Mouse (Mus musculus) left cerebral cortex, postnatal 4 days (tissue): ENCODE measurements at regions not wholly inside any gene's neighbourhood (a gene's known extent, or its start where the extent isn't known, plus 50 kb on each side); places are given as distances from the start of the nearest gene placed in this dataset.

Source experiments
- DNase-seq: peaks from one replicate; pipeline ENCODE4 v3.0.0-alpha.2; 2022
- intact Hi-C: fragments of 180-260 bp; cut with DNase I; formaldehyde crosslinking; loops from one replicate; pipeline ENCODE4 v1.15.1; 2025

DNA sequence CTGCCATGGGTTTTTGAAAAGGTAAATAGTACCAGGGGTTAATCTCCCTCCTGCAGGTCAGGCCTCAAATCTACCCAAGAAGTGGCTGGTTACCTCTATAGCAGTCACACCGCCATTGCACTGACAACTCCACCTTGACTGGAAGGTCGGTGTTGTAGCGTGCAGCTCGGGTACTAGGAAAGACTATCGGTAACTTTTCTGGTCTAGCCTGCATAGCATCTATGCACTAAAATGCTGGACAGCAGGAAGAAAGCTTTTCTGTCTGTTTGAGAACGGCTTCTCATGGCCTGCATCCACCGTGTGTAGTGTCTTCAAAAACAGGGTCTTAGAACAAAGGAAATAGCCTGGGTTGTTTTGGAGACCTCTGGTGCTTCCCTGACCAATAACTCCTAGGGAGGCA is 88.8 kb downstream of the Bms1 start:
- intact Hi-C loops, result no loop called here
- DNase-seq, result no peak

DNA sequence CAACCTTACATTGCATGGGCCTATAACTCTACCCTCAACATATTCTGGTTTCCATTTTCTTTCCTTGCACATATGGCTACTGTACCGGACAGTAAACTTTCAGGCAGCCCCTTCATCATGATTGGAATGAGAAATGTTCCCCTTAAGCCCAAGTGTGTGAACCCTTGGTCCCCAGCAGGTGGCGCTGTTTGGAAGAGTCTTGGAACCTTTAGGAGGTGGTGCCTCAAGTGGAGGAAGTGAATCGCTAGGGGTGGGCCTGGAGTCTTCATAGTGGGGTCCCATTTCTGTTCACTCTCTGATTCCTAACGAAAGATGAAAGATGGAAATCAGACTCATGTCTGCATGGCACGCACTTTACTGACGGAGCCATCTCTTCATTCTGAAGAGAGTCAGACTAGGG is 91.8 kb downstream of the Bms1 start:
- intact Hi-C loops, result no loop called here

DNA sequence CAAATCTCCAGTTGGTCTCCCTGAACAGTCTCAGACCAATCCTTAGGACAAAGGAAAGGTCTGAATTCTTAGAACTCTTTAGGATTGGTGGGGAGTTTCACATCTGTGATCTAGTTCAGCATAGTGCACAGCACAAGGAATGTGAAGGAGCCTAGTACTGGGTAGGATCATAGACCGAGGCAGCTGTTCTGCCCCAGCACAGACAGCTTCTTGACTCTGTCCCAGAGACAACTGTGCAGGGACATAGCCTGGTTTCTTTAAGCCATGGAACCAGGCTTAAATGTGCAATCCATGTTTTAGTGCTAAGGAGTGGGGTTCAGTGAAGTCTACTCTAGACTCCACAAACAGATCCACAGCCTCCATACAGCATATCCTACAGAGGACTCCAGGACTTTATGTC is 93.6 kb downstream of the Bms1 start:
- intact Hi-C loops, result no loop called here
- no peak for DNase-seq

More for the DNA sequence above, 91.8 kb downstream of the Bms1 start:
- DNase-seq, result no peak

DNA sequence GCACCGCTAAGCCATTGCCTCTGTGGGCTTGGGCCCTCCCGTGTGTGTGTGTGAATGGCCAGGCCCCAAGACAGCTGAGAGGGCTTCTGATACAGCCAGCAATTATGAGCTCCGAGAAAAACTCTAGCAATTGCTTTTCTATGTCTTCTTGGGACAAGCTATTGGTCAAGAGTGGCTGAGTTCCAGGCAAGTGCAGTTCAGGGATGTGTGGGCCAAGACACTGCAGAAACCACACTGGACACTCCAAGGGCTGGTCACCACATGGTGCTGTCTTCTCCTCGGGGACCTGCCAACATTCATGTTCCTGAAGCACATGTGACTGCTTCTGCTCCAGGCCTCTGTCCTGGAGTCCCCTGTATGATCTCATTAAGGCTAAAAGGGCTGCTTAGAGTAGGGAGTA is 94.7 kb downstream of the Bms1 start:
- intact Hi-C loops, result no loop called here

DNA sequence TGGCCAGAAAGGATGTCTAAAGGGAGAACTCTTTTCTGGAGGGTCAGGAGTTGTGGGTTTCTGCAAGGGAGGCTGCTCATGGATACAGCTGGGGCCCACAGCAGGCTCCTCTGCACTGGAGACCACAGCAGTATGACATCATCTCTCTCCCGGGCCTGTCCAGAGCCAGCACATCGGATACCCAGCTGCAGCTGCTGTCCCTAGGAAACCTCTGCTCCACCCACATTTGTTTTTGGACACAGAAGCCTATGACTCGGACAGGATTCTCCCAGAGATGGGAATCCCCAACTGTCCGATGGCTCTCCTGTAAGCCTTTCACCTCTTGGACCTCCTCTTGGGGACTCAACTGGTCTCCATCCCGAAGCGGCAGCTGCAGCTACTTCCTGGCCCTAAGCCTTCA is 96.2 kb downstream of the Bms1 start:
- intact Hi-C loops, result no loop called here
- no peak for DNase-seq

More for the DNA sequence above, 94.7 kb downstream of the Bms1 start:
- no peak for DNase-seq

DNA sequence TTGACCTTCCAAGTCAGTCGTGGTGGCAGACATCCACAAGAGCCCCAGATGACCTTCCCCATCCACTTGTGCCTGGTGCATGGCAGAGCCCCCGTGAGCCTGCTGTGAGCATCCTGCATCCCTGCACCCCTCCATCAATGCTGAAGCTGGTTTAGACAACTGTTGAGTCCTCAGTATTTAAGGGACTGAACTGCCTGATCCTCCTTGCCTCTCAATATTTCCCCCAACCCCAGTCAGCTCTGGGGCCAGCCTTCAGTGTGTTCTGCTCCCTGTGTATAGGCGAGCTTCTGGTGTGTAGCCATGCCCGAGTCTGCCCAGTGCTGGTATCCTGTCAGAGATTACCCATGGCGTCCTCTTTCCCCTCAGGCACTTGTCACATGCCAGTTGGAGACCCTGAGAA is 96.6 kb downstream of the Bms1 start:
- DNase-seq, result no peak
- intact Hi-C loops, result no loop called here

DNA sequence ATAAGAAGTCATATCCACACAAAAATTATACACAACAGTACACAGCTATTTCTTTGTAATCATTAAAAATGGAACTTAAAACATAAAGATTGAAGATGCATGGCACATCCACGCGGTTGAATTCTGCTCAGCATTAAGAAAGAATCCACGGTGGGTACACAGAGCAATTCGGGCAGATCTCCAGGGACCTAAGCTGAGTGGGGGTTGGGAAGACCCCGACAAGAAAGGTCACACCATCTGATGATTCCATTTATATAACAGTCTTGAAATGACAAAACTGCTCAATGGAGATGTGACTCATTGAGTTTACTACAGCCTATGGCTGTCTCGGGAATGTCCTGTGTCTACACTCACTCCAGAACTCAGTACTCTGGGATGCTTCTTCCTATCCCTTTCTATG is 97.2 kb downstream of the Bms1 start:
- DNase-seq, result no peak
- intact Hi-C loops, result no loop called here

DNA sequence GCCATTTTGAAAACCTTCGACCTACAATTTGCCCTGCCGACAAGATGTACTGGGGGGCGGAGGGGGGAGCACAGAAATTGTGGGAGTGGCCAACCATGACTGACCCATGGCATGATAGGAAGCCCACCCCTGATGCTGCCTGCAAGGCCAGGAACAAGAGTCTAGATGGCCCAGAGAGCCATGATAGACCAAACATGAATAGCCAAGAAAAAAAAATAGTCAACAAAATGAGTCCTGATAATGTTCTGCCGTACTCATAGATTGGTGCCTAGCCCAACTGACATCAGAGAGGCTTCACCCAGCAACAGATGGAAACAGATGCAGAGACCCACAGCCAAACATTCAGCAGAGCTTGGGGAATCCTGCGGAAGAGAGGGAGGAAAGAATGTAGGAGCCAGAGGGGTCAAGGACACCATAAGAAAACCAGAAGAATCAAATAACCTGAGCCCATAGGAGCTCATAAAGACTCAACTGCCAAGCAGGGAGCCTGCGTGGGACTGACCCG is 99.2 kb downstream of the Bms1 start:
- no peak for DNase-seq
- intact Hi-C loops, result no loop called here

DNA sequence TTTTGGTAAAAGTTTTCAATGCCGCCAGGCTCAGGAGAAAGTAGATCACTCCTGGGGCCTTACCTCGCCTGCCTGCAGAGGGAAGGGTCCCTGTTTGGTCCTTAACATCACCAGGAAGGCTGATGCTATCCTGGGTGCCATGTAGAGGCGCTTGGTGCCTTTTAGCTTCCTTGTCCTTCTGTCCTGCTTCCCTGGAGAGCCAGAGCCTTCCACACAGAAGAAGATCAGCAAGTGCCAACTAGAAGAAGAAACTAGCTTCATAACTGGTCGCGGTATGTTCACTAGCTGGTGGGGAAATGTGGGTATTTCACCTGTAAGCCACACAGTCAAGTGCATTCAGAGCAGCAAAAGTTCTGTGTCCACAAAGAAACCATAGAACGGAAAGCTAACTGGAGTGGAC is 103.4 kb downstream of the Bms1 start:
- intact Hi-C loops, result no loop called here
- DNase-seq, result no peak

DNA sequence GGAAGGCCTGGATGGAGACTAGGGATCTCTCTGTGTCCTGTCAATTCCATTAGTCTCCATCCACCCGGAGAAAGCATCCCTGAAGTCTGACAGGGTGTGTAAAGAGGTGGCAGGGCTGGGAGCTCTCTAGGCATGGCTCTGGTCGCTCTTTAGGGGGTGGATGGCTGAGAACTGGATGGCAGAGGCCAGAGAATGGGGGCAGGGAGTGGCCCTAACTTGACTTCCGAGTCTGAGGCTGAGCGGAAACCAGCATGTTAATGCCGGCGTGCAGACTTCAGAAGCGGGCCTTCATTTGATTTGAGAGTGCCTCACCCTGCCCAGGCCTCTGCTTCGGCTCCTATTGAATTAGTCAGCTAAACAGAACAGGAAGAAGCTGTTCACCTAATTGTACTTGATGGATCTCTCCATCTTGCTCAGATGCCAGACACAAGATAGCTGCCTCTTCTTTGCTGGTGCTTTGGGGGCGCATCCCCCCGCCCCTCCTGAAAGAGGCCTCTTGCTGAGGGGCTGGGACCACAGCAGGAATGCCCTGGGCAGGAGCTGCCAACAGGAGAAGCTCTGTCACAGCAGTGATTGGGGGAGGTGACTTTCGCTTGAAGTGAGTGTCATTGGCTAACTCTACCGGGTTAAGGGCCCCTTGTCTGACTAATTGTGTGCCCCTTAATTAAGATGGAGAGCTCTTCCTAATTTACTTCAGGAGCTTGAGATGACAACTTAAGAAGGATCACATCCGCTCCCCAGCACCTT is 104.2 kb downstream of the Bms1 start:
- no peak for DNase-seq
- intact Hi-C loops, result no loop called here

DNA sequence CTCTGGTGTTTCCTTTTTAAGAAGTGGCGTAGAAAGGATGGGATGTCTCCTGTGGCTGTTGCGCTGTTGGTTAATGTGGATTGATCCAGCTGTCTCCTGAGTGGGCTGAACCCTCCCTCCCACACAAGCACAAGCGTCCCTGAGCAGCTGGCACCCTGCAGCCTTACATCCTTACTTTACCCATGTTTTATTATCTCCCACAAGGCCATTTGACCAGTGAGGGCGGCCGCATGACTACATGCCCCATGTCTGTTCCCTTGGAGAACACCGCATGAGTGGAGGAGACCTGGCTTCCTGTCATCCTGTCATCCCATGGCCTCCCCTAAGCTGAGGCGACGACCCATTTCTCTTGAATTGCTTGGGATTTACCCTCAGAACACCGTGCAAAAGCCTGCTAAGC is 108.2 kb downstream of the Bms1 start:
- no peak for DNase-seq
- intact Hi-C loops, result no loop called here

DNA sequence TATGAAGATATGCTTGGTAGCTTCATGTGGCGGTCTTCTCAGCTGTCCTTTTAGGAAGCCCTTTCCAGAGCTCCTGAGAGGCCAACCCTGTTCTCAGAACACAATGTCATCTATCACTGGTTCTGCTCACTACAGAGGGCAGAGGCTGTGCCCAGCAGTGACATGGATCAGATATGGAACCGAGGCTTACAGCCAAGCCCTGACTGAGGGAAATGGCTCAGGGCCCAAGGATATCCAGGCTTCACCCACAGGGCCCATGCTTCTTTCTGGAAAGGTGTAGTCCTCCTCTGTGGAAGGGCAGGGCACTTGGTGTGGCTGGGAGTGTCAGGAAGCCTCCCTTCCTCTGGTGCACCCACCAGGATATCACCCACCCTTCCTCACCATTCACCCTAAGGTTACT is 109.4 kb downstream of the Bms1 start:
- no peak for DNase-seq
- intact Hi-C loops, result no loop called here

DNA sequence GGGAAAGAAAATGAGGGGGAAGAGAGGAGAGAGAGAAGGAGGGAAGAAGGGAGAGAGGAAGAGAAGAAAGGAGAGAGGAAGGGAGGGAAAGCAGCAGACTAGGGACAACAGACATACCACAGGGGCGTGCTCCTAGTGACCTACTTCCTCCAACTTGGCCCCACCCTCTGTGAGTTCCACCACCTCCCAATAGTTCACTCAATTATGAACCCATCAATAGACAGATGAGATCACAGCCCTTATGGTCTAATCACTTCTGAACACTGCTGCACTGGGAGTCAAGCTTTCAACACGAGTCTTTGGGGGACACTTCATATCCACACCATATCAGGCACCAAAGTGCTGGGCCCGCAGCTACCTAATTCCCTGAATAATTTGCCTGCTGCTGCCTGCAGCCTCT is 110.7 kb downstream of the Bms1 start:
- DNase-seq, result no peak
- intact Hi-C loops, result no loop called here

DNA sequence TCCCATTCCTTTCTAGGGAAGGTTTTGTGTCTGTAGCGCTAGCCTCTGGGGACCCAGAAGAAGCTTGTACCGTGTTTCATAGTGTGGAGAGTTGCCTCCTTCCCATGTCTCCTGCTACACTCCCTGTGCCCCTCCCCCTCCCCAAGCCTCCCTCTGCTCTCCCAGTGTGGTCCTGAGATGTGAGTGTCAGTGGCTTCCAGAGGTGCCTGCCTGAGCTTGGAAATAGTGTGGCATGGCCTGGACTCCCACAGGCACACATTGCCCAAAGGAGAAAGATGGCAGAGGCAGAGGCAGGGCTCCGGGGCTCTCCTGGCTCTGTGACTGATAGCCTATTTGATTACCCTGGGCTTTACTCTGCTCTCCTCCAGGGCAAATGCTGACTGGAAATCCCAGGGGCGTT is 110.0 kb upstream of the Ret start:
- DNase-seq, result no peak
- intact Hi-C loops, result no loop called here

DNA sequence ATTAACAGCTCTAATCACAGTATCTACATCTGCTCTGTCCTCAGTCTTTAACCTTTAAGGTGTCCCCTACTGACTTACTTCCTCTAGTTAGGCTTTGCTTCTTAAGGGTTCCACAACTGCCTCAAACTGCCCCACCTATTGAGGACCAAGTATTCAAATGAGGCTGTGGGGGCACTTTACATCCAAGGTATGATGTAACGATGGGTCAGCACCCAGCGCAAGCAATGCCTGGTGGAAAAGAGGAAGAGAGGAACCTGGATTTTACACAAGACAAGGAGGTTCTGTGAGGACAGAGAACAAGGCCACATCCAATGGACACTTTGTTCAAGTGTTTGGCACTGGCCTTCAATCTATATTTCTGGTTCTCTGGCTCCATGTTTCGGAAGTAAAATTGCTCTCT is 107.7 kb upstream of the Ret start:
- intact Hi-C loops, result no loop called here
- no peak for DNase-seq

DNA sequence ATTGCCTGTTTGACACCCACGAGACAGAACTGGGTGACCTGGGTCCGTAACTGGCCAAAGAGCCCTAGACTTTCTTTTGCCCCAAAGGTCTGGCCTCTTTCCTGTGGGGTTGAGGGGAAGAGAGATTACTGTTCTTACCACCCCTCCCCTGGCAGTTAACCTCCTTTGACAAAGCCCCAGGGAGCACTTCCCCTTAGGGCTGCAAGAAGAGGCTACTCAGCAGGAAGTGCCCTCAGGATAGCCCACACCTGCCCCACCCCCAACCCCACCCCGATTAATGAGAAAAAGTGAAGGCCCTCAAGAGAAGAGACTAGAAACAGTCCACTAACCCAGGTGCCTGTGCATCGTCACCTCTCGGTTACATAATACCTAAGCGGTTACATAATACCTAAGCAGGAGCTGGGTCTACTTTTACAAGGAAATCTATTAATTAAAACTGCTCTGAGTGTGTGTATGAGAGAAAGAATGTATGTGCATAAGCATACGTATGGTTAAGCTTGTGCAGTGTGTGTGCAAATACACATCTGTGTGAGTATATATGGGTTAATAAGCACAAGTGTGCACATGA is 105.3 kb upstream of the Ret start:
- DNase-seq, result no peak
- intact Hi-C loops, result no loop called here

DNA sequence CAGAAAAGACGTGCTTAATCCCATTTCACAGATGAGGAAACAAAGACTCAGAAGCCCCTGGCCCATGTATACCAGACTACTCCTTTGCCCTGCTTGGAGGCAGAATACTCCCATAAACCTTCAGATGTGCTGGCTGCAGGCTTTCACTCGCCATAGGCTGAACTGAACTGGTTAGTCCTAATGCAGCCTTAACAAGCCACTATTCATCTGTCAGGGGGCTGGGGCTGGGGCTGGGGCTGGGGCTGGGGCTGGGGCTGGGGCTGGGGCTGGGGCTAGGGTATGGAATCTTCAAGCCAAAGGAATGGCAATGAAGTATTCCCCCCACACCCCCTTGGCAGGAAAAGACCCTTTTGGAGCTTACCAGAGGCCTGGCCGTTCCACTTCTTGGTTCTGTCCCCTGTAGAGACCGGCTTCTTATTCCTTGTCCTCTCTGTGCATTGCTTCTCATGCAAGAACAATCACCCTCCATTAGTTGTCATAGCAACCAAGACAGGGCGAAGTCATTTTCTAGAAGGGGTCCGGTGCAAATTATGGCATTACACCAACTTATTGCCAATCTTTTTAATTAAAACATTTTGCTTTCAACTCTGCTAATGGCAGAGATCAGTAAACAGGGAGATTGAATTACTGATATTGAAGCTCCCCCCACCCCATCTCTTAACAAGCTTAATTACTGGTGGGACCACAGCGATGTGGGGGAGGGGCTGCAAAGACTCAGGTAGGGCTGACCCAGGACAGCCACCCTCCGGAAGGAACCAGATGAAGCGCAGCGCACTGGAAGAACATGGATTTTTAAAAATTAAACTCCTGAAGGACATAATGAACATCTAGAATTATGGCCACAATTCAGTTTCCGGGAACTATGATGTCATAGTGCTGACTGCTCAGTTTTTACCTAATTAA is 104.6 kb upstream of the Ret start:
- intact Hi-C loops, result no loop called here

DNA sequence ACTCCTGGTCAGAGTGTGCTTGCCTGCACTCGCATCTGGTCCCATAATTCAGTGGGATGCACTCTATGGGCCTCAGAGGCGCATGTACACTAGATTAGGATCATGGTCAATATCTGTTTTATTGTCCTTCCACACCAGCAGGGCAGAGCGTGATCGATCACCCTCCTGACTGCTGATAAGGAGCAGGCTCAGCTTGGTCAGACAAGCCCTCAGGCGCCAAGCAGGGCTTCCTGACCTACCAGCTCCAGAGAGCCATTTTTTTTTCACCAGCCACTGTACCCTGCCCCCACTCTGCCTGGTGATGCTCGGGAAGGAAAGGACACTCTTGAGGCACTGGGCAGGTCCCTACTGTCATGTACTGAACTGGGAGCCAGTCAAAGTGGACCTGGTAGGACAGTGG is 103.3 kb upstream of the Ret start:
- DNase-seq, result no peak
- intact Hi-C loops, result no loop called here

More for the DNA sequence above, 104.6 kb upstream of the Ret start:
- DNase-seq, result no peak

DNA sequence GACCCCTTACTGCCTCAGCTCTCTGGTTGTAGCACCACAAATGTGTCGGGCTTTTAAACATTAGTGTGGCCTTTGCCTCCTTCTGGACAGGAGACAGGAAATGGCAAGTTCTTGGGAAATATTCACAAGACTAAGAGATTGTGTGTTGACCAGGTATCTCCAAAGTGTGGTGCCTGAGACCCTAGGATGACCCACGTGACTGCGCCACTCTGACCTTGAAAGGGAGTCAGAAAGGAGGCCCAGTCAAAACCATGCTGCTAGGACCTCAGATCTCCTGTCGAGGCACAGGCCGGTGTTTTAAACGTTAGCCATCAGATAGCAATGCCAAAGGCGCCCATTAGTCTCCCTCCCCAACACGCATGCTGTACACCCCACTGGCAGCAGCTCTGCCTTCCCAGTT is 100.1 kb upstream of the Ret start:
- intact Hi-C loops, result no loop called here
- DNase-seq, result no peak

DNA sequence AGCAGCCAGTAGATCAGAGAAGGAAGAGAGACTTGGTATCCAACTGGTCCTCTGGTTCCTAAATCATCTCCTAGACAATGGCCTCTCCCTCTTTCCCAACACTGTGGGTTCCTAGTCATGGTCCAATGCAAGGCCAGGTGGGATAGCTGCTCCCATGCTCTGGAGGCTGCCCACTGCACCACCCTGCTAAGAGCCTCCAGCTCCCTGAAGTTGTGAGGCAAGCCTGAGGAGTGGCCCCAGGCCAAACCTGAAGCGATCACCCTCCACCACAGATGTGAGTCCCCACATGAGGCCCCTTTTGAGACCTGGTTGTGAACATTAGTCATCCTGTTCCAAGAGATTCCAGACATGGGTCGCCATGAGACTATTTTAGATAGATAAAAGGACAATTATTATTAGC is 96.5 kb upstream of the Ret start:
- intact Hi-C loops, result no loop called here
- no peak for DNase-seq

DNA sequence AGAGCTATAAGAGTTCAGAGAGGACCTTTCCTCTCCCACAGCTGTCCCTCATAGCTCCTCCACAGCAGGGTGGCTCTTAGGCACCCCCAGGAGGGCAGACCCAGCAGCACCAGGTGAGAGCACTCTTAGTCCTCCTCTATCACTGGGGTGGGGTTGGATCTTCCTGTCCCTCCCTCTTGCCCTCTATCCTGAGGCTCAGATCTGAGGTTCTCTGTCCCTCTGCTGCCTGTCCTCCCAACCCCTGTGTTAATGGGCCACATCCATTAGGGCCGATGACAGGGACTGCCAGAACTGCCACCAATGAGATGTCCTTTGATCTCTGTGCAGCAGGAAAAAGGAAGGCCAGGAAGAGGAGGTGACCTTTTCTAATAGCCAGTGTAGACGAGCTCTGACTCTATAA is 95.4 kb upstream of the Ret start:
- intact Hi-C loops, result no loop called here
- DNase-seq, result no peak

DNA sequence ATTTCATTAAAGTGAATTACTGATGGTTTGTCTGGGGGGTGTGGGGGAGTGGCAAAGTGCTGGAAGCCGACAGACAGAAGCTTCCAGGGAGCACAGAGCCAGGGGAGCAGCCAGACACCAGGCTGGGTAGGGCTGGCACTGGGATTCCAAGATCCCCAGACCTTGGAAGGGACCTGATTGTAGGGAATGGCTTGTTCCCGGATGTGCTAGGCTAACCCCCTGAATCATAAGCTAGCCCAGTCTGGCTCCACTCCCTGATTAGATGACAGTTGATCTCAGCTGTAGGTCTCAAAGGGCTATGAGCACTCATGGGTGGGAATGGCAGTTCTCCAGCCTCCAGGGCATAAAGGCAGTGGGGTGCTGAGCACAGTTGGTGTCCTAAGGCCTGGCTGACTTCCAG is 94.8 kb upstream of the Ret start:
- no peak for DNase-seq
- intact Hi-C loops, result no loop called here
